Mouse (Mus musculus) testis, adult 2 months (tissue): ENCODE results near the gene Tmod2.

Experiments
- CTCF ChIP-seq: fragments of 200-500 bp; IDR thresholded peaks from 2 replicates; pipeline ENCODE4 v1.5.1; 2012; ENCODE audit warnings: low read depth, mild to moderate bottlenecking, inconsistent platforms, low read length, moderate library complexity; ENCODE audit not compliant: control insufficient read depth, insufficient read depth, insufficient replicate concordance
- POLR2A ChIP-seq: fragments of 200-500 bp; IDR thresholded peaks from 2 replicates; pipeline ENCODE4 v1.6.1; 2012; ENCODE audit warnings: low read depth, mild to moderate bottlenecking, inconsistent platforms, low read length, moderate library complexity; ENCODE audit not compliant: control insufficient read depth

- no peak for TF ChIP-seq CTCF
- no peak for TF ChIP-seq POLR2A
Measured at GRCm38 (mm10) chr9:75632902-75633301, 21.8 kb upstream of the Tmod2 start.
